Mouse (Mus musculus): ENCODE data around the gene Kcna2.

The Kcna2 gene

GRCm38 (mm10) chr3:107101787-107102651, 1.1 kb downstream of the Kcna2 start:
- DNase-seq (ENCODE audit: low spot score in 2 of 2) = no peak

GRCm38 (mm10) chr3:107103041-107103440, 2.1 kb downstream of the Kcna2 start:
- DNase-seq (ENCODE audit: low spot score in 2 of 2) = no peak

GRCm38 (mm10) chr3:107103462-107103861, 2.5 kb downstream of the Kcna2 start:
- no peak for DNase-seq (ENCODE audit: low spot score in 2 of 2)

GRCm38 (mm10) chr3:107105986-107106385, 5.0 kb downstream of the Kcna2 start:
- no peak for DNase-seq (ENCODE audit: low spot score in 2 of 2)

- DNase-seq (ENCODE audit: low spot score in 2 of 2) = no peak
Measured at GRCm38 (mm10) chr3:107112498-107112897, 11.6 kb downstream of the Kcna2 start.

- DNase-seq (ENCODE audit: low spot score in 2 of 2) = no peak
Measured at GRCm38 (mm10) chr3:107112932-107113659, 12.2 kb downstream of the Kcna2 start.

- DNase-seq (ENCODE audit: low spot score in 2 of 2) = no peak
Measured at GRCm38 (mm10) chr3:107113771-107114737, 13.1 kb downstream of the Kcna2 start.

- DNase-seq (ENCODE audit: low spot score in 2 of 2) = no peak
Measured at GRCm38 (mm10) chr3:107114941-107115340, 14.0 kb downstream of the Kcna2 start.

GRCm38 (mm10) chr3:107115746-107116145, 14.8 kb downstream of the Kcna2 start:
- DNase-seq (ENCODE audit: low spot score in 2 of 2) = no peak

GRCm38 (mm10) chr3:107119864-107120564, 19.1 kb downstream of the Kcna2 start:
- DNase-seq (ENCODE audit: low spot score in 2 of 2) = no peak

GRCm38 (mm10) chr3:107122306-107122705, 21.4 kb downstream of the Kcna2 start:
- DNase-seq (ENCODE audit: low spot score in 2 of 2) = no peak

GRCm38 (mm10) chr3:107127667-107128066, 26.7 kb downstream of the Kcna2 start:
- DNase-seq (ENCODE audit: low spot score in 2 of 2) = no peak

GRCm38 (mm10) chr3:107128421-107128820, 27.5 kb downstream of the Kcna2 start:
- no peak for DNase-seq (ENCODE audit: low spot score in 2 of 2)

GRCm38 (mm10) chr3:107129251-107129650, 28.3 kb downstream of the Kcna2 start:
- DNase-seq (ENCODE audit: low spot score in 2 of 2) = no peak

- no peak for DNase-seq (ENCODE audit: low spot score in 2 of 2)
Measured at GRCm38 (mm10) chr3:107130661-107131326, 29.8 kb downstream of the Kcna2 start.

- no peak for DNase-seq (ENCODE audit: low spot score in 2 of 2)
Measured at GRCm38 (mm10) chr3:107131846-107132245, 30.9 kb downstream of the Kcna2 start.

GRCm38 (mm10) chr3:107132651-107133050, 31.7 kb downstream of the Kcna2 start:
- DNase-seq (ENCODE audit: low spot score in 2 of 2) = no peak

GRCm38 (mm10) chr3:107134457-107134856, 33.5 kb downstream of the Kcna2 start:
- DNase-seq (ENCODE audit: low spot score in 2 of 2) = no peak

- DNase-seq (ENCODE audit: low spot score in 2 of 2) = no peak
Measured at GRCm38 (mm10) chr3:107147126-107147525, 46.2 kb downstream of the Kcna2 start.

GRCm38 (mm10) chr3:107149006-107149405, 48.1 kb downstream of the Kcna2 start:
- no peak for DNase-seq (ENCODE audit: low spot score in 2 of 2)

GRCm38 (mm10) chr3:107150469-107150868, 49.5 kb downstream of the Kcna2 start:
- DNase-seq (ENCODE audit: low spot score in 2 of 2) = no peak
